Mouse (Mus musculus) bone marrow, adult 2 months (tissue): ENCODE data around the gene Adgrg3.

Experiments
- CTCF ChIP-seq: fragments of 200-500 bp; IDR thresholded peaks from 2 replicates; pipeline ENCODE4 v1.5.1; 2011; ENCODE audit warnings: low read length, control low read depth; ENCODE audit not compliant: control insufficient read depth, insufficient read depth
- POLR2A ChIP-seq: fragments of 200-500 bp; IDR thresholded peaks from 2 replicates; pipeline ENCODE4 v1.6.1; 2011; ENCODE audit warnings: low read depth, mild to moderate bottlenecking, control low read depth, low read length, borderline replicate concordance; ENCODE audit not compliant: control insufficient read depth

- TF ChIP-seq CTCF, result no peak
- TF ChIP-seq POLR2A, result no peak
Measured at GRCm38 (mm10) chr8:94994510-94994909, 23.0 kb upstream of the Adgrg3 start.
